Mouse (Mus musculus): ENCODE measurements at regions not wholly inside any gene's neighbourhood (a gene's known extent, or its start where the extent isn't known, plus 50 kb on each side); places are given as distances from the start of the nearest gene placed in this dataset.

DNA sequence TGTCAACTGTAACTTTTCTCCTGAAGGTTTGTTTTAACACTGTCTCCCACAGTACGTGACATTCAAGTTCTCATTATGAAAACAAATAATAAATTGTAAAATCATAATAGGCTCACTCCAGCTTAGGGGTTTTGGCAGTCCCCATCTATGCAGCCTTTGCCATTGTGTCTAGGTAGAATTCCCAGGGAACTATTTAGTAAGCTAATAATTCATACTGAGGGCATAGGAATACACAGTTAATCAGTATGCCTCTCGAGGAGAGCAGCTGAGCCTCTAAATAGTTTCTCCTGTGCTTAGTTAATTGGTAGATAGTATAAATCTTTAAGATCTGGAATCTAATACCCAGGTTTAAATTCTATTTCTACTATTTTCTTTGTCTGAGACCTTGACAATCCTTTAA is 191.7 kb downstream of the Tprg start:
- H3K4me3 ChIP-seq (replicated peaks; ENCODE audit: low read length) = no peak overlapping the region
- no peak for ATAC-seq (ENCODE audit: low FRiP score, low read depth)
- no peaks in the 10 kb centered on the region for H3K36me3 ChIP-seq (ENCODE audit: control insufficient read depth, insufficient read depth, low read length)
- TF ChIP-seq POLR2A (IDR thresholded peaks at IDR 0.05; ENCODE audit: borderline replicate concordance, extremely low read depth, insufficient read depth, insufficient read length) = no peak
- no peaks in the 10 kb centered on the region for H3K27me3 ChIP-seq (ENCODE audit: control insufficient read depth, insufficient read depth, low read length)
- WGBS = 41% methylated on average over 2 of the region's 2 CpGs
- DNase-seq (ENCODE audit: low spot score) = no peak
- H3K9me3 ChIP-seq (ENCODE audit: control insufficient read depth, low read length) = no peaks in the 10 kb centered on the region
- H3K9ac ChIP-seq (ENCODE audit: low read depth, low read length, severe bottlenecking) = no peak overlapping the region
- H3K4me2 ChIP-seq (replicated peaks; ENCODE audit: low read depth, low read length, severe bottlenecking) = no peak overlapping the region
- H3K27ac ChIP-seq (replicated peaks; ENCODE audit: low read depth, low read length) = no peak overlapping the region
- no peaks in the 10 kb centered on the region for H3K4me1 ChIP-seq (ENCODE audit: control insufficient read depth, insufficient read depth, low read length)

- Histone ChIP-seq H3K9me3 (ENCODE audit: control insufficient read depth, low read length) (no peaks in the 10 kb centered on the region), H3K9ac (ENCODE audit: low read depth, low read length, severe bottlenecking) (no peak overlapping the region), H3K4me1 (ENCODE audit: control insufficient read depth, insufficient read depth, low read length) (peaks cover 5% of the 10 kb centered on the region; the same call in 1 of the 2 replicates), H3K36me3 (ENCODE audit: control insufficient read depth, insufficient read depth, low read length) (no peaks in the 10 kb centered on the region), H3K4me2 (replicated peaks; ENCODE audit: low read depth, low read length, severe bottlenecking) (no peak overlapping the region), H3K27me3 (ENCODE audit: control insufficient read depth, insufficient read depth, low read length) (no peaks in the 10 kb centered on the region), H3K27ac (replicated peaks; ENCODE audit: low read depth, low read length) (no peak overlapping the region), H3K4me3 (replicated peaks; ENCODE audit: low read length) (no peak overlapping the region)
- DNase-seq (ENCODE audit: low spot score) = peak; percentile 19
- WGBS = 58% methylated on average over 5 of the region's 5 CpGs
- no peak for ATAC-seq (ENCODE audit: low FRiP score, low read depth)
- TF ChIP-seq POLR2A (IDR thresholded peaks at IDR 0.05; ENCODE audit: borderline replicate concordance, extremely low read depth, insufficient read depth, insufficient read length) = no peak
These were observed 197.2 kb downstream of the Tprg start for GRCm38 (mm10) chr16:25483831-25484254.

- no peak overlapping the region for H3K9ac ChIP-seq (ENCODE audit: low read depth, low read length, severe bottlenecking)
- TF ChIP-seq POLR2A (IDR thresholded peaks at IDR 0.05; ENCODE audit: borderline replicate concordance, extremely low read depth, insufficient read depth, insufficient read length) = no peak
- H3K9me3 ChIP-seq (ENCODE audit: control insufficient read depth, low read length) = no peaks in the 10 kb centered on the region
- H3K4me2 ChIP-seq (replicated peaks; ENCODE audit: low read depth, low read length, severe bottlenecking) = no peak overlapping the region
- no peaks in the 10 kb centered on the region for H3K27me3 ChIP-seq (ENCODE audit: control insufficient read depth, insufficient read depth, low read length)
- DNase-seq (ENCODE audit: low spot score) (no peak), ATAC-seq (ENCODE audit: low FRiP score, low read depth) (no peak)
- no peak overlapping the region for H3K27ac ChIP-seq (replicated peaks; ENCODE audit: low read depth, low read length)
- no peaks in the 10 kb centered on the region for H3K36me3 ChIP-seq (ENCODE audit: control insufficient read depth, insufficient read depth, low read length)
- 87% methylated on average over 9 of the region's 9 CpGs for WGBS
- H3K4me1 ChIP-seq (ENCODE audit: control insufficient read depth, insufficient read depth, low read length) = peaks cover 5% of the 10 kb centered on the region; the same call in 1 of the 2 replicates
- H3K4me3 ChIP-seq (replicated peaks; ENCODE audit: low read length) = no peak overlapping the region
These were observed 198.4 kb downstream of the Tprg start for GRCm38 (mm10) chr16:25485007-25485406.

DNA sequence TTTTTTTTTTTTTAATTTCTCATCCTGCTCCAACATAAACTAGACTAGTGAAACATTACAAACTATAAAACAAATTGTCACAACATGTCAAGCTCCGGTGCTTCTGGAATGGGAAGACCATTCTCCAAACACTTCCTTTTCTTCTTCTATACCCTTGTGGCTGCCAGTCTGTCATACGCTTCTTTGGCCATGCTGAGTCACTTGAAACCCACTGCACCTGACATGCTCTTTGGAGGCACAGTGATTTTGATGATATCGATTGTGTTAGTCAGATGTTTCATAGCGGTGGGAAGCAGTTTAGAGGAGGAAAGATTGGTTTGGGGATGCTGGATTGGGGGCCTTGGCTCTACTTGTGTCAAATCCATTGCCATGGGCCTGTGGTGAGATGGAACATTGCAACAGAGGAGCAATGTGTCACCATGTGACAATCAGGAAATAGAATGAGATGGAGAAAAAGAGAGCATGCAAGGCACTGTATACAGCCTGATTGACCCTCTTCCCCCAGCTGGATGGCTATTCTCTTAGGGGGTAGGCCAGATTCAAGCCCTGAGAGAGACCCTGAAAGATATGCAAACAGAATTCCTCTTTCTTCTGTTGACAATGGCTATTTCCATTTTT is 197.0 kb upstream of the Trp63 start:
- H3K4me2 ChIP-seq (replicated peaks; ENCODE audit: low read depth, low read length, severe bottlenecking) = no peak overlapping the region
- H3K4me1 ChIP-seq (ENCODE audit: control insufficient read depth, insufficient read depth, low read length) = peaks cover 5% of the 10 kb centered on the region; the same call in 1 of the 2 replicates
- ATAC-seq (ENCODE audit: low FRiP score, low read depth) (no peak), DNase-seq (ENCODE audit: low spot score) (no peak)
- H3K27me3 ChIP-seq (ENCODE audit: control insufficient read depth, insufficient read depth, low read length) = no peaks in the 10 kb centered on the region
- TF ChIP-seq POLR2A (IDR thresholded peaks at IDR 0.05; ENCODE audit: borderline replicate concordance, extremely low read depth, insufficient read depth, insufficient read length) = no peak
- H3K4me3 ChIP-seq (replicated peaks; ENCODE audit: low read length) = no peak overlapping the region
- no peaks in the 10 kb centered on the region for H3K9me3 ChIP-seq (ENCODE audit: control insufficient read depth, low read length)
- no peak overlapping the region for H3K9ac ChIP-seq (ENCODE audit: low read depth, low read length, severe bottlenecking)
- 91% methylated on average over 4 of the region's 4 CpGs for WGBS
- H3K36me3 ChIP-seq (ENCODE audit: control insufficient read depth, insufficient read depth, low read length) = no peaks in the 10 kb centered on the region
- no peak overlapping the region for H3K27ac ChIP-seq (replicated peaks; ENCODE audit: low read depth, low read length)

- DNase-seq (ENCODE audit: low spot score) = no peak
- H3K4me3 ChIP-seq (replicated peaks; ENCODE audit: low read length) = no peak overlapping the region
- no peak for TF ChIP-seq POLR2A (IDR thresholded peaks at IDR 0.05; ENCODE audit: borderline replicate concordance, extremely low read depth, insufficient read depth, insufficient read length)
- no peak overlapping the region for H3K4me2 ChIP-seq (replicated peaks; ENCODE audit: low read depth, low read length, severe bottlenecking)
- no peak for ATAC-seq (ENCODE audit: low FRiP score, low read depth)
- no peaks in the 10 kb centered on the region for H3K27me3 ChIP-seq (ENCODE audit: control insufficient read depth, insufficient read depth, low read length)
- H3K9me3 ChIP-seq (ENCODE audit: control insufficient read depth, low read length) = no peaks in the 10 kb centered on the region
- 70% methylated on average over 3 of the region's 3 CpGs for WGBS
- H3K36me3 ChIP-seq (ENCODE audit: control insufficient read depth, insufficient read depth, low read length) = no peaks in the 10 kb centered on the region
- no peaks in the 10 kb centered on the region for H3K4me1 ChIP-seq (ENCODE audit: control insufficient read depth, insufficient read depth, low read length)
- H3K27ac ChIP-seq (replicated peaks; ENCODE audit: low read depth, low read length) = no peak overlapping the region
- H3K9ac ChIP-seq (ENCODE audit: low read depth, low read length, severe bottlenecking) = no peak overlapping the region
These were observed 192.7 kb upstream of the Trp63 start for GRCm38 (mm10) chr16:25490847-25491246.
